Mouse (Mus musculus) MEL (cell line): ENCODE results near the gene Grap. TPM values are rescaled to one million over a fixed set of nuclear protein-coding genes. Genes with fewer than 3 reads are reported as not detected.

Experiments
- DNase-seq: peaks from one replicate; pipeline ENCODE4 v3.0.0; 2011; ENCODE audit warnings: low read depth, low spot score
- H3K27ac ChIP-seq: 2 replicates; pipeline ENCODE4 v1.5.1; 2012; ENCODE audit warnings: low read depth, mild to moderate bottlenecking, control low read depth, low read length, moderate library complexity; ENCODE audit not compliant: control insufficient read depth
- H3K27me3 ChIP-seq, 2 experiments: fragments of 150-350 bp in 1 of 2; sonication (generic) in 1 of 2; 2 replicates each; pipeline ENCODE4 v1.6.1; 2012; ENCODE audit warnings: low read length in 2 of 2, mild to moderate bottlenecking in 2 of 2, improper control_type of control experiment in 1 of 2, moderate library complexity in 1 of 2; ENCODE audit not compliant: insufficient read depth in 2 of 2, control insufficient read depth in 1 of 2
- H3K36me3 ChIP-seq, 2 experiments: 2 replicates each; pipeline ENCODE4 v1.6.1; 2012 to 2014; ENCODE audit warnings: low read length in 2 of 2, improper control_type of control experiment in 1 of 2, inconsistent platforms in 1 of 2, mild to moderate bottlenecking in 1 of 2; ENCODE audit not compliant: insufficient read depth in 2 of 2, control insufficient read depth in 1 of 2
- H3K4me1 ChIP-seq, 2 experiments: fragments of 150-350 bp in 1 of 2; sonication (generic) in 1 of 2; 2 replicates each; pipeline ENCODE4 v1.6.1; 2012; ENCODE audit warnings: low read length in 2 of 2, improper control_type of control experiment in 1 of 2, mild to moderate bottlenecking in 1 of 2; ENCODE audit not compliant: insufficient read depth in 2 of 2, control insufficient read depth in 1 of 2
- H3K4me3 ChIP-seq, 2 experiments: fragments of 150-350 bp in 1 of 2; sonication (generic) in 1 of 2; 2 replicates each; pipeline ENCODE4 v1.5.1; 2012; ENCODE audit warnings: low read depth in 2 of 2, low read length in 2 of 2, mild to moderate bottlenecking in 2 of 2, moderate library complexity in 2 of 2, control low read depth in 1 of 2, improper control_type of control experiment in 1 of 2; ENCODE audit not compliant: control insufficient read depth in 1 of 2, insufficient read depth in 1 of 2
- H3K79me2 ChIP-seq: 2 replicates; pipeline ENCODE4 v1.6.1; 2012; ENCODE audit warnings: mild to moderate bottlenecking, low read length, moderate library complexity; ENCODE audit not compliant: control insufficient read depth, poor library complexity, insufficient read depth
- H3K9ac ChIP-seq: 2 replicates; pipeline ENCODE4 v1.6.1; 2012; ENCODE audit warnings: low read depth, mild to moderate bottlenecking, control low read depth, low read length, moderate library complexity; ENCODE audit not compliant: control insufficient read depth, poor library complexity, severe bottlenecking
- H3K9me3 ChIP-seq: fragments of 150-350 bp; sonication (generic); replicated peaks from 2 replicates; pipeline ENCODE4 v1.6.1; 2012; ENCODE audit warnings: mild to moderate bottlenecking, low read length, improper control_type of control experiment, moderate library complexity; ENCODE audit not compliant: insufficient read depth
- BHLHE40 ChIP-seq: IDR thresholded peaks from 2 replicates; pipeline ENCODE4 v1.6.1; 2012; ENCODE audit warnings: low read depth, mild to moderate bottlenecking, inconsistent platforms, low read length, improper control_type of control experiment, borderline replicate concordance
- CHD1 ChIP-seq: IDR thresholded peaks from 2 replicates; pipeline ENCODE4 v1.6.1; 2012; ENCODE audit warnings: low read depth, mild to moderate bottlenecking, inconsistent platforms, low read length, improper control_type of control experiment
- CHD2 ChIP-seq: IDR thresholded peaks from 2 replicates; pipeline ENCODE4 v1.6.1; 2011; ENCODE audit warnings: low read length, improper control_type of control experiment
- E2F4 ChIP-seq: IDR thresholded peaks from 2 replicates; pipeline ENCODE4 v1.6.1; 2011; ENCODE audit warnings: low read depth, low read length, improper control_type of control experiment, borderline replicate concordance
- ELF1 ChIP-seq: IDR thresholded peaks from 2 replicates; pipeline ENCODE4 v1.6.1; 2014; ENCODE audit warnings: low read depth, mild to moderate bottlenecking, inconsistent platforms, low read length, improper control_type of control experiment, moderate library complexity
- ETS1 ChIP-seq: IDR thresholded peaks from 2 replicates; pipeline ENCODE4 v1.6.1; 2012; ENCODE audit warnings: low read depth, mild to moderate bottlenecking, inconsistent platforms, low read length, improper control_type of control experiment, moderate library complexity
- GABPA ChIP-seq: IDR thresholded peaks from 2 replicates; pipeline ENCODE4 v1.6.1; 2012; ENCODE audit warnings: low read depth, mild to moderate bottlenecking, inconsistent platforms, low read length, improper control_type of control experiment, moderate library complexity
- GATA1 ChIP-seq: IDR thresholded peaks from 2 replicates; pipeline ENCODE4 v1.6.1; 2011; ENCODE audit warnings: low read depth, low read length, improper control_type of control experiment
- JUND ChIP-seq: IDR thresholded peaks from 2 replicates; pipeline ENCODE4 v1.6.1; 2011; ENCODE audit warnings: low read depth, mild to moderate bottlenecking, improper control_type of control experiment, low read length
- KAT2A ChIP-seq: conservative IDR thresholded peaks from 2 replicates; pipeline ENCODE4 v1.6.1; 2012; ENCODE audit warnings: low read depth, low read length, improper control_type of control experiment, inconsistent platforms
- MAX ChIP-seq: IDR thresholded peaks from 2 replicates; pipeline ENCODE4 v1.6.1; 2011; ENCODE audit warnings: low read length, improper control_type of control experiment
- MAZ ChIP-seq: IDR thresholded peaks from 2 replicates; pipeline ENCODE4 v1.6.1; 2012; ENCODE audit warnings: low read depth, mild to moderate bottlenecking, inconsistent platforms, low read length, improper control_type of control experiment
- MEF2A ChIP-seq: IDR thresholded peaks from 2 replicates; pipeline ENCODE4 v1.6.1; 2014; ENCODE audit warnings: low read depth, mild to moderate bottlenecking, inconsistent platforms, low read length, improper control_type of control experiment; ENCODE audit not compliant: poor library complexity, insufficient replicate concordance, severe bottlenecking; ENCODE audit errors: extremely low read depth
- MYB ChIP-seq: IDR thresholded peaks from 2 replicates; pipeline ENCODE4 v1.6.1; 2011; ENCODE audit warnings: mild to moderate bottlenecking, low read depth, low read length, improper control_type of control experiment
- MYC ChIP-seq: IDR thresholded peaks from 2 replicates; pipeline ENCODE4 v1.6.1; 2011; ENCODE audit warnings: low read depth, mild to moderate bottlenecking, low read length, improper control_type of control experiment, moderate library complexity
- NELFE ChIP-seq: IDR thresholded peaks from 2 replicates; pipeline ENCODE4 v1.6.1; 2011; ENCODE audit warnings: low read depth, low read length, improper control_type of control experiment
- NRF1 ChIP-seq: IDR thresholded peaks from 2 replicates; pipeline ENCODE4 v1.6.1; 2014; ENCODE audit warnings: low read depth, mild to moderate bottlenecking, inconsistent platforms, low read length, improper control_type of control experiment, moderate library complexity; ENCODE audit not compliant: poor library complexity, insufficient read depth, severe bottlenecking
- POLR2A ChIP-seq, 2 experiments: IDR thresholded peaks; 2 replicates each; pipeline ENCODE4 v1.6.1; 2011 to 2012; ENCODE audit warnings: low read length in 2 of 2, mild to moderate bottlenecking in 2 of 2, control low read depth in 1 of 2, improper control_type of control experiment in 1 of 2, low read depth in 1 of 2, moderate library complexity in 1 of 2; ENCODE audit not compliant: control insufficient read depth in 1 of 2, insufficient read depth in 1 of 2, poor library complexity in 1 of 2
- POLR2AphosphoS5 ChIP-seq: IDR thresholded peaks from 2 replicates; pipeline ENCODE4 v1.6.1; 2012; ENCODE audit warnings: low read depth, borderline replicate concordance, mild to moderate bottlenecking, inconsistent platforms, low read length, moderate library complexity, mixed read lengths
- RAD21 ChIP-seq: IDR thresholded peaks from 2 replicates; pipeline ENCODE4 v1.6.1; 2011; ENCODE audit warnings: mild to moderate bottlenecking, low read depth, low read length, improper control_type of control experiment
- RCOR1 ChIP-seq: IDR thresholded peaks from 2 replicates; pipeline ENCODE4 v1.6.1; 2012; ENCODE audit warnings: low read depth, mild to moderate bottlenecking, inconsistent platforms, low read length, improper control_type of control experiment
- SMC3 ChIP-seq: IDR thresholded peaks from 2 replicates; pipeline ENCODE4 v1.6.1; 2011; ENCODE audit warnings: low read depth, low read length, improper control_type of control experiment
- TAL1 ChIP-seq: IDR thresholded peaks from 2 replicates; pipeline ENCODE4 v1.6.1; 2012; ENCODE audit warnings: mild to moderate bottlenecking, inconsistent platforms, low read length, moderate library complexity, mixed read lengths
- ZC3H11A ChIP-seq: IDR thresholded peaks from 2 replicates; pipeline ENCODE4 v1.6.1; 2012; ENCODE audit warnings: low read depth, mild to moderate bottlenecking, inconsistent platforms, low read length, improper control_type of control experiment
- ZKSCAN1 ChIP-seq: IDR thresholded peaks from 2 replicates; pipeline ENCODE4 v1.6.1; 2012; ENCODE audit warnings: low read depth, mild to moderate bottlenecking, inconsistent platforms, low read length, improper control_type of control experiment, moderate library complexity
- polyA plus RNA-seq, 2 experiments: library from polyadenylated mRNA; stranded (reverse) in 1 of 2; unstranded in 1 of 2; fragments of >175 nt in 1 of 2; fragments of >200 nt in 1 of 2; gene quantifications; 2 replicates each; pipeline versions ENCODE4 v1.2.1 to v1.2.4; 2012; ENCODE audit warnings: low replicate concordance in 2 of 2, low read depth in 1 of 2; ENCODE audit not compliant: insufficient read length in 2 of 2, insufficient read depth in 1 of 2, missing spikeins in 1 of 2
- total RNA-seq: library from RNA; depleted of rRNA; stranded (reverse); fragments of 300-350 nt; gene quantifications from 2 replicates; pipeline ENCODE4 v1.2.3, GENCODE M21; 2012

Grap gene
- total and polyA plus RNA-seq, 3 experiments: 1.8 to 2.3 TPM; not detected in 1

DNA sequence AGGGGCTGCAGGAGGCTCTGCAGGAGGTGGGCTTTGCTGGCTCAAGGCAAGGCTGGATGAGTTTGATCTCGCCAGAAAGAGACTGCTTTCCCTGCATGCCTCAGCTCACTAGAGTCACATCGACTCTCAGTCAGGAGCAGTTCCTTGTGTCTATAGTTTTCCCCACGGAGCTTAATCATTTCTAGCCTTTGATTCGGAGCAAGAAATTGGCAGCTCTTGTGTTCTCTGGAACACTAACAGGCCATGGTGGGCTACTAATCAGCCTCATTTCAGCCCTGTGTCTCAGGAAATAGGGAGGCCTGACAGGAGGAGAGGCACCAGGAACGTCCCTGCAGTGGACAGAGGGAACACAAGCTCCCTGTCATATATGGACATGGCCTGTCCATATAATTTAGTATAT, 64.9 kb downstream of the Grap start:
- Histone ChIP-seq H3K79me2 (no peaks in the 10 kb centered on the region), H3K36me3 (0 out of 4 replicates have a peak, but pooled peaks cover 0 to 2% of the 10 kb centered on the region in 2 experiments), H3K27me3 (no peaks in the 10 kb centered on the region), H3K9me3 (no peaks in the 10 kb centered on the region), H3K9ac (no peak overlapping the region), H3K27ac (no peak overlapping the region), H3K4me3 (no peak overlapping the region), H3K4me1 (peaks cover 0 to 8% of the 10 kb centered on the region in 2 experiments; a peak in 1 of 4 replicates)
- TF ChIP-seq POLR2AphosphoS5 (no peak), ELF1 (no peak), CHD1 (no peak), POLR2A (IDR thresholded peaks at IDR 0.05; ENCODE audit: control insufficient read depth in 1 of 2, insufficient read depth in 1 of 2, low read depth in 1 of 2, low read length in 2 of 2, poor library complexity in 1 of 2) (no peak), ZKSCAN1 (no peak), RAD21 (no peak), E2F4 (no peak), TAL1 (no peak), NRF1 (no peak), NELFE (no peak), GATA1 (no peak), RCOR1 (no peak), ZC3H11A (no peak), SMC3 (no peak), GABPA (no peak), MAZ (no peak)
- DNase-seq: no peak

GRCm38 (mm10) chr11:61719387-61719786, 66.3 kb downstream of the Grap start:
- H3K4me3 ChIP-seq: no peak overlapping the region
- no peaks in the 10 kb centered on the region for H3K27me3 ChIP-seq
- no peak overlapping the region for H3K9ac ChIP-seq
- no peaks in the 10 kb centered on the region for H3K79me2 ChIP-seq
- no peak for TF ChIP-seq POLR2A (IDR thresholded peaks at IDR 0.05; ENCODE audit: control insufficient read depth in 1 of 2, insufficient read depth in 1 of 2, low read depth in 1 of 2, low read length in 2 of 2, poor library complexity in 1 of 2)
- TF ChIP-seq RAD21: no peak
- TF ChIP-seq MAX: no peak
- no peak for TF ChIP-seq CHD2
- no peak for TF ChIP-seq GATA1
- no peak for TF ChIP-seq ETS1
- TF ChIP-seq JUND: no peak
- no peak for TF ChIP-seq KAT2A
- no peak for TF ChIP-seq MAZ
- no peak for TF ChIP-seq POLR2AphosphoS5
- TF ChIP-seq MEF2A: no peak
- no peak for TF ChIP-seq CHD1
- TF ChIP-seq ZKSCAN1: no peak
- no peak for TF ChIP-seq BHLHE40
- no peak for TF ChIP-seq MYC
- TF ChIP-seq RCOR1: no peak
- TF ChIP-seq MYB: no peak
- DNase-seq: no peak
- peaks cover 0 to 4% of the 10 kb centered on the region in 2 experiments; a peak in 1 of 4 replicates for H3K4me1 ChIP-seq
- H3K27ac ChIP-seq: no peak overlapping the region
- no peaks in the 10 kb centered on the region for H3K9me3 ChIP-seq
- H3K36me3 ChIP-seq: 0 out of 4 replicates have a peak, but pooled peaks cover 0 to 1% of the 10 kb centered on the region in 2 experiments
